Mouse (Mus musculus) right cerebral cortex, postnatal 25 days (tissue): Measurements from ENCODE around the gene Sgsm3.

Source experiments
- DNase-seq: peaks from one replicate; pipeline ENCODE4 v3.0.0; 2022

Gene Sgsm3

DNA sequence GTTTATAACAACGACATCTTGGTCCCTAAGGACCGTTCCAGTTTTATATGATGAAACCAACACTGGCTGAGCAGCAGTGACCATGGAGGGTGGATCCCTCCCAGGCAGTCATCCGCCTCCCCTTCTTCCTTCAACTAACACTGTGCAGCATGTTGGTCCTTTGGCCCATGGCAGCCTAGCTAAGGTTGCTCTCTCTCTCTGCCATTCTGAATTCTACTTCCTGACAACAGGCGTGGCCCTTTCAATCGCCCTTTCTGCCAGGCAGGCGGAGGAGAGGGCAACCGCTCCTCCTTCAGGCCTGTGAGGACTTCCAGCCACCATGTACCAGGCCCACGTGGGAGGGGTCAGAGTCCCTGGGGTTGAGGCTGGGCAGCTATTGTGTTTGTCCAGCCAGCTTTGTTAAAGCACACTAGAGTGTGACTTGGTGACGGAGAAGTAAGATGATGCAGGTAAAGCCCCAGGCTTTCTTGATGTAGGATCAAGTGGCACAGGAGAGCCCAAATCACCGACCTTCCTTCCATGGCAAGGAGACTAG lies 53.4 kb downstream of the Sgsm3 start:
- DNase-seq: no peak

DNA sequence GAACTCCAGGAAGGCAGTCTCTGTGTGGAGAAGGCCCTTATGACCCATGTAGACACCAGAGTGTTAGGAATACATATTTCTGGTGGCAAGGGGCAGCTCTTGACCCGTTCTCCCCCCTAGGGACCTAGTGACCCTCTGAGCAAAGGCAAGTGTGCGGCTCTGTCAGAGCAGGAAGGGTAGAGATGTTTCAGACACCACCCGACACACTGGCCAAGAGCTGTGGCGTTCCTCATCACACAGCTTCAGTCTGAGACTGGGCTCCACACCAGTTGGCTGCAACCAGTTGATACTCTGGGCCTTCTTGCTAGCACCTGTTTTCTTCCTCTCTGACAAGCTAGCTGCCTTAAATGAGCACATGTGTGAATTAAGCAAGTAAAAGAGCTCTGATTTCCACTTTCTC lies 54.0 kb downstream of the Sgsm3 start:
- no peak for DNase-seq

DNA sequence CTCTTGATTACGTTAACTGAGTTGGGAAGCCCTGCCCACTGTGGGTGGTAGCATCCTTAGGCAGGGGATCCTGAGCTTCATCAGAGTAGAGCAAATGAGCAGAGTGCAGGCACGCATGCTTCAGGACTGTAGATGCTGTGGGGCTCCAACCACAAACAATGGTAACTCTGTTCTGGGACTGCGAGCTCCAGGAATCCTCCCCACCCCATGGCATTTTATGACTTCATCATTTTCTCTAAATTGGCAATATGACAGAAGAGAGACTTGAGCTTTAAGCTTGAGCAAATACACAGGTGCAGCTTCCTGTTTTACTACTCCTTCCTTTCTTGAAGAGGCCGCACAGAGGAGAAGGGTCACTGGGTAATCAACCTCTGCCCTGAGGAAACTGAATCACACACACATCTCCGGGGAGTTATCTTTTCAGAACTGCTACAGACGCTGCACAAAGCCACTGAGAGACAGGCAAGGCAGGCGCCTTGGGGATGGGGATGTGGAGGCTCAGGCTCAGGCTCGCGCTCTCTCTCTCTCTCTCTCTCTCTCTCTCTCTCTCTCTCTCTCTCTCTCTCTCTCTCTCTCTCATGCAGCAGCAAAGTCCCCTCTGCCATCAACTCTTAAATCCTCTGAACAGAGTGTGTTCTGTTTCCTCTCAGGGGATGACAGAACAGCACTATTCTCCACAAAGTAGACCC lies 55.5 kb downstream of the Sgsm3 start:
- DNase-seq: no peak

DNA sequence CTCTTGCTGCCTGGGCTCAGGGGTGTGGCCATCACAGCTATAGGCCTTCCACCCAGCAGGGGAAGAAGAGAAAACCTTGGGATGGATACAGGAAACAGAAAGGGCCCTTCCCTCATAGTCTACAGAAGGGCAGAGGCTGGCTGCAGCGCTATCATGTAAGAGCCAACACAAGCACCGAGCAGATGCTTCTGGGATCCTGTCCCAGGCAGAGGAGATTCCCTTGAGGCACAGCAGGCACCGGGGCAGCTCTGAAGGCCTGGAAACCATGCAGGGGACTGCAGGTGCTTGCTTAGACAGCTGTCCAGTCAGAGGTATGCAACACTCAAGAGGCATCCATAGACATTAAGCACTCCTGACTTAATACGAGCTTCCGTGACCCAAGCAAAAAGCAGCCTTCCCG lies 56.6 kb downstream of the Sgsm3 start:
- DNase-seq: no peak

DNA sequence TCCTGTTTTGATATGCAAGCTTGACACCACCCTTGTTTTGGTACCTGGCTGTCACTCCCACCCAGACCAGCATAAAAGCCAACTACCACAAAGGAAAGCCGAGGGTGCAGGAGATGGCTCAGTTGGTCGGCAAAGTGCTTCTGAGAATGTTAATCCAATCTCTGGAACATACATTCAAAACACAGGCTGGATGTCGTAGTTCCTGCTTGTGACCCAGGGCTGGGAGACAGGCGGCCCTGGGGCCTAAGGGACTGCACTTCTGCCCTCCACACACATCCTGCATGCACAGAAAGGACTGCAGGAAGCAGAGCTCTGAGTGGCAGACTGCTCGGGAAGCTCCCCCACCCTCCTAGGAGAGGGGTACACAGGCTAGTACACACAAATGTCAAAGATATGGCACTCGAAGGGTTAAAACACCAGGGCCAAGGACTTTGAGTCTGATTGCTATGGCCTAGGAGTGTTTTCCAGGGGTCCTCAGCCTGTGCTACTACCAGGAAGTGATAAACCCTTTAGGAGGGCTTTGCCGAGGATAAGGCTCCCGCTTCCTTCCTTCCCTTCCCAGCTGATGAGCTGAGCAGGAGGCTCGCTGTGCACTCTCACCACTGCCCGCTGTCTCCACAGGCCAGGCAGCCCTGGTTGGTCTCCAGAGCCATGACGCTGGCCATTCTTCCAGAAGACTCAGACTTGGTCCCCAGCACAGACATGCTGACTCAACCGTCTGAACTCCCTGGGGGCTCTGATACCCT lies 58.0 kb downstream of the Sgsm3 start:
- DNase-seq: no peak

DNA sequence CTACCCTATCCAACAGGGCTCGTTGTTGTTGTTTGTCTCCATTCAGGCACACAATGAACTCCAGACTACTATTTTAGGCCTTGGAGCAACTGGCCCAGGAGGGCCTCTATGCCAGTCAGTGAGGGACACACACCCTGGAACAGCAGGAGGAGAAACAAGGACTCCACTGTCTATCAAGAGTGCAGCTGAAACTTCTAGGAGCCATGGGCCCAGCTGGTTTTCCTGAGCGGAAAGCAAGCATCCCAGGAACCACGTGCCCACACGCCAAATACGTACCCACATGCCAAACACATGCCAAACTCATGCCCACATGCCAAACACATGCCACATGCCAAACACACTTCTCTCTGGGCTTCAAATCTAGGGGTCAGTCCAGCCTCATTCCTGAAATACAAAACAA lies 60.9 kb downstream of the Sgsm3 start:
- DNase-seq: no peak

DNA sequence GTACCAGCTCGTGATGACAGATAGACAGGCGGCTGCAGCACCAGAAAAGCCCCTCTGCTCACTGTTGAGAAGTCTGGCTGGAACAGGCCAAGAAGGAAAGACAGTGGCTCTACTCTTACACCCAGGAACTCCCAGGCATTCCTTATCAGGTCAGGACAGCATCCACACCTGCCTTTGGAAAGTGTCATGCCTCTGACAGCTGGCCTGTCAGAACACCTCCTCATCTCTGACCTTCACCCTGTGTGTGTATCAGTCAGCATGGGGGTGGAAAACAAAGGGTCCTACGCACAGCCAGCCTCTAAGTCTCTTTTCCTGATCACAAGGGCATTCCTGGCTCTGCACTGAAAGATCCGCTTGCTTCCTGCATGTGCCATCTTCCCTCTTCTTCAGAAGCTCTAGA lies 64.2 kb downstream of the Sgsm3 start:
- no peak for DNase-seq

DNA sequence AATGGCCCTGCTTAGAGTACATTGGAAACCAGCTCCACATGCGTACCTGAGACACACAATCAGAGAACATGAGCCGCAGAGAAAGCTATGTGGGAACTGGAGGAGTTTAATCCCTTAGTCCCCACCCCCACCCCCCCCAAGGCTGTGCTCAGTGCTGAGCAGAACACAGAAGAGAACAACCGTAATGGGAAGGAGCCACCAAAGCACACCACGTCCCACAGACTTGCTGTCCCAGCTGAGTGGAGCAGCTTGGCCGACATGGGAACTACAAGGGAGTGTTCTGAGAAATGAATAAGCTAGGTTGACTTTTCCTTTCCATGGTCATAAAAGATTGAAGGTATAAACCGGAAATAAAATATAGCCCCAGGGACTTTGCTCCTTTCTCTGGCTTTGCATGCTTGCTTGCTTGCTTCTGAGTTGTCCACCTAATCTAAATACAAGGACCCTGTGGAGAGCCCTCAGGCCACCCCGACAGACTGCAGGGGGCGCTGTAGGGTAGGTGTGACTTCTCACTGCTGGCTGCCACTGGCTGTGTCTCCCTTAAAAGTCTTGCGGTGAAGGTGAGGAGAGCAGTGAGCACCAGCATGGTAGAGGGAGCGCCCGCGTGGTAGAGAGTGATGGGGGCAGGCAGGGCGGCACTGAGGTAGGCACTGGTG lies 64.8 kb downstream of the Sgsm3 start:
- DNase-seq: no peak

DNA sequence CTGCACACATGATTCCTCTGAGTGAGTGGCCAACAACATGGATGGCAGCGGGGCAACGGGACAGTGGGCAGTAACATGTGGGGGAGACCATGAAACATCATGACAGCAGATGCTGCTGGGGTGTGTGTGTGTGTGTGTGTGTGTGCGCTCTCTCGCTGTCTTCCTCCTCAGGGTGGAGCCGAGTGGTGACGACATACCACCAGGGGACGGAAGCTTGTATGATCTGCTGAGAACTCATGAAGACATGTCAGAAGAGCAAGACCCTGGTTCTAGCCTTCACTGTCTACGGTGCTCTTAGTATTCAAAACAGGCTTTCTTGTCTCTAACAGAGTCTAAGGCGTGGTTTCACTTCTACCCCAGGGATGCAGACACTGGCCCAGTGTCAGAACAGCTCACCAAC lies 66.9 kb downstream of the Sgsm3 start:
- no peak for DNase-seq

DNA sequence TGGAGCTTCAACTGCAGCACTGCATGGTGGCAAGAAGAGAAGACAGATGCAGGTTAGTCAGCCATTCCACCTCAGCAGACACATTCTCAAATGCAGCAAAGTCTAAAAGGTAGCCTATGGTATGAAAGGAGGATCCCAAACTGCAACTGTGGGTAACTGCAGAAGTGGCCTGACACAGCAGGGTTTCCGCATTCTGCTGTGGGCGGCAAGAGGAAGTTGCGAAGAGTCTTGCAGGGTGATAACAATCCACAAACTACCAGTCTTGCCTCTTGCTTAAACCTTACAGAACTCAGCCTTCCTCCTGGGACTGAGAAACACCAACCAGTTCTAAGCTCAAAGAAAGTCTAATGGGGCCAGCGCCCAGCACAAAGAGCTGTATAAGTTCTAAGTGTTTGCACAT lies 67.8 kb downstream of the Sgsm3 start:
- no peak for DNase-seq

DNA sequence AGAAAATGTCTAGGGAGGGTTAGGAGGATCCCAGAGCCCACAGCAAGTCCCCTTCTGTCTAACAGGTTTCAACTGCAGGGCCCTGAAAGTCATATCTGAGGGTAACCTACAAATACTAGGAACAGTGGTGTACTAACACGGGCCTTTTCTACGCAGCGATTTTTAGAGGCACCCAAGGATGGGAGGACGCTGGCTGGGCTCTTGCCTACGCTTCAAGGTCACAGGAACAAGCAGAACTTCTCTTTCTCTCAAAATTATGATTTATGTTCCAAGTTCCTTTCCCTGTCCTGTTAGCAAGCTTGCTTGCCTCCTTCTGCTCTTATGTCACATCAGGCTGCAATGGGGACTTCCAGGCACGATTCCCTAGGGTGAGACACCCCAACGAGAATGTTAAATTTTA lies 68.5 kb downstream of the Sgsm3 start:
- DNase-seq: no peak

DNA sequence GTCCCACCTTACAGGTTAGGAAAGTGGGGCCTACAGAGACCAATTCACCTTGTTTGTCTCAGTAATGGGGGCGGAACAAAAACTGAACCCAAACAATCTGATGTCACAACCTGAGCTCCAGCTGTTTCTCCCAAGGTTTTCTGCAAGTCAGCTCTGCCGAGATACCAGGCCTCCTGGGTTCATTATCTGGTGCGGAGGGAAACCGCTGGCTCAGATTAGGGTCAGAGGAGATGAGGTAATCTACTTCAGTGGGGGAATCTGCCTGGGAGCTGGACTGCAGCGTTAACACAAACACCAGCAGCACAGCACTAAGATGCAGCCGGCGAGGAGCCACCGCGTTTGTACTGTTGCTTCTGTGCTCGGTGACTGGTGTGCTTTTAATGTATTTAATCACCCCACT lies 69.9 kb downstream of the Sgsm3 start:
- DNase-seq: no peak

DNA sequence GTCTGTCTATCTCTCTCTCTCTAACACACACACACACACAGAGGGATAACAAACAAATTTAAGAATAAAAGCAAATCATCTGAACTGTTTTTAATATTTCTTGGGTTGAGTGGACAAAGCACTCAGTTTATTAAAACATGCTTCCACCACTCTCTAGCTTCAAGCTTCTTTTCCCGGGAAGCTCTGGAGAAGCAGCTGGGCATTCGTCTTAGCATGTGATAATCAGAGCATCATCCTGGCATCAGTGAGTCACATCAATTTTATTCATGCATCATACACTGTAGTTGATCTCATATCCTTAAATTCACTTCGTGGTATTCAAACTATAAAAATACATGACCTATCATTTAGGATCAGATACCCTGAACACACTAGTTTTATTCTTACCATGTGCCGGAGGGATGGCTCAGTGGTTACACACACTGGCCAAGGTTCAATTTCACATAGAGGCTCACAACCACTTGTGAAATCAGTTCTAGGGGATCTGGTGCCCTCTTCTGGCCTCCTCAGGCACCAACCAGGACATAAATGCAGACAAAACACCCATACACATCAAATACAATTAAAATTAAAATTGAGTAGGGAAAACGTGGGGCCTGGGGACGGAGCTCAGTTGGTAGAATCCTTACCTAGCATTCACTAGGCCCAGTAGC lies 72.0 kb downstream of the Sgsm3 start:
- no peak for DNase-seq

DNA sequence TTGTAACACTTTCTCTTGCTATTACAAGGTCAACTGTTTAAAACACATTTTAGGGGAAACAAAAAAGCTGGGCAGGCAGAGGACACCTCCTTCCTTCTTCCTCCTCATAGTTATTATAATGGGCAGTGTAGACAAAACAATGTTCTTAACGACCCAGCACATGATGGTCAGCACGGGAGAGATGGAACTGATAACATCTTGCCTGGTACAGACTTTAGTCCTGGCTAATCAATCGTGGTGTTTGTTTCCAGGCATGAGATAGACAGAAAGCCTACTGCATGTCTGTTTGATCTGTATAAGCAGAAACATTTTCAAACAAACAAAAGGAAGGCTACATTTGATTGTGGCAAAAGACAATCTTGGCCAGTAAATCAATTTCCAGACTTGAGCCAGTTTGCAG lies 72.9 kb downstream of the Sgsm3 start:
- DNase-seq: no peak

DNA sequence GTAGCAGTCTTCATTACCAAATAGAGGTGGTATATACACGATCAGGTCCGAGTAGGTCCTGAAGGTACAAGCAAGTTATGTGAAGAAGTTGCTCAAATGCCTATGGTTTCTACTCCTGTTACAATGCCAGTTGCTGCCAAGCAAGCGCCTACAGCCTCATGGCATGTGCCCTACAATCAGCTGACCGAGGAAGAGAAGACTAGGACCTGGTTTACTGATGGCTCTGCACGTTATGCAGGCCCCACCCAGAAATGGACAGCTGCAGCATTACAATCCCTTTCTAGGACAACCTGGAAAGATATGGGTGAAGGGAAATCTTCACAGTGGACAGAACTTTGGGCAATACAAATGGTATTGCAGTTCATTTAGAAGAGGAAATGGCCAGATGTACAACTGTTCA lies 74.9 kb downstream of the Sgsm3 start:
- no peak for DNase-seq

DNA sequence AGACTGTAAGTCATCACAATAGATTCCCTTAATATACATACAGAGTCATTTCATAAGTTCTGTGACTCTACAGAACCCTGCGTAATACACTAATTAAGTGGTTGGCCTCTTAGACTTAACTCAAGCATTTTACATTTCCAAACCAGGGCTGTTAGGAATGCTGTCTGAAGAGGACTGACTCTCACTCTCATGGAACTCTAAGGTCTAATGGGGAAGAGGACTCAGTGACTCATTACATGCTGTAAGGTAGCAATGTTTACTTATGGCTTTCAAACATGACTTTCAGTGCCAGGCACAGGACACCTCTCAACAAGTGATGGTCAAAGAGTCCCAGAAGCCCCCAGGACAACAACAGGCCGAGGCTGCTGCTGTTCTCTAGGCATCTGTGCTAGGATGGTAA lies 77.9 kb downstream of the Sgsm3 start:
- DNase-seq: no peak

DNA sequence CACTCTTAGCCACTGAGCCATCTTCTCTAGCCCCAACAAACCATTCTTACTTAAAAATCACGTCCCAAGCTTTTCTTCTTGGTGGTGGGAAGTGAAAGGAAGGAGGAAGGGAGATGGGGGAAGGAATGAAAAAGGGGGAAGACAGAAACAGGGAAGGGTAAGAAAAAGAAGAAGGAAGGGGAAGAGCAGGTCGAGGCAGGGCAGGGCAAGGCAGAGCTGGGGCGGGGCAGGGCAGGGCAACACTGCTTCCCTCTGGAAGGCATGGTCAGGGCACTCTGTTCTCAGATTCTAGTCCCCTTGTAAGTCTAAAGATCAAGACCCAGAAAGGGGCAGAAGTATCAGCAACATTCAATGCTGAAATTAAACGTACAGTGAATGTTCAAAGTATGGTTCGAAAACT lies 80.2 kb downstream of the Sgsm3 start:
- no peak for DNase-seq

DNA sequence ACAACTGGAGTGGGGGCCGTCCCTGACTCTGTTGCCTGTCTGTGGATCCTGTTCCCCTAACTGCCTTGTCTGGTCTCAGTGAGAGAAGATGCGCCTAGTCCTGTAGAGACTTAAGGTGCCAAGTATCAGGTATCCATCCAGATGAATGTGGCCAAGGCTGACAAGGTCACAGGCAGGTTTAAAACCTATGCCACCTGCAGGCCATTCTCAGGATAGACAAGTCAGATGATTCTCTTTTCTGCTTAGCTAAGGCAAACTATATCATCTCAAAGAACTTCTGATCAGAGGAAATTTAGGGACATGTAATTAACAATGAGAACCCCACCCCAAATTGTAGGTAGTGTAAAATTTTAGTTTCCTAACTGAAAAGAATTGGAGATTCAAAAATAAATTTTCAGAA lies 83.4 kb downstream of the Sgsm3 start:
- no peak for DNase-seq
